7 mouse cellular contexts compared by ENCODE assay signal in the genomic region with DNA sequence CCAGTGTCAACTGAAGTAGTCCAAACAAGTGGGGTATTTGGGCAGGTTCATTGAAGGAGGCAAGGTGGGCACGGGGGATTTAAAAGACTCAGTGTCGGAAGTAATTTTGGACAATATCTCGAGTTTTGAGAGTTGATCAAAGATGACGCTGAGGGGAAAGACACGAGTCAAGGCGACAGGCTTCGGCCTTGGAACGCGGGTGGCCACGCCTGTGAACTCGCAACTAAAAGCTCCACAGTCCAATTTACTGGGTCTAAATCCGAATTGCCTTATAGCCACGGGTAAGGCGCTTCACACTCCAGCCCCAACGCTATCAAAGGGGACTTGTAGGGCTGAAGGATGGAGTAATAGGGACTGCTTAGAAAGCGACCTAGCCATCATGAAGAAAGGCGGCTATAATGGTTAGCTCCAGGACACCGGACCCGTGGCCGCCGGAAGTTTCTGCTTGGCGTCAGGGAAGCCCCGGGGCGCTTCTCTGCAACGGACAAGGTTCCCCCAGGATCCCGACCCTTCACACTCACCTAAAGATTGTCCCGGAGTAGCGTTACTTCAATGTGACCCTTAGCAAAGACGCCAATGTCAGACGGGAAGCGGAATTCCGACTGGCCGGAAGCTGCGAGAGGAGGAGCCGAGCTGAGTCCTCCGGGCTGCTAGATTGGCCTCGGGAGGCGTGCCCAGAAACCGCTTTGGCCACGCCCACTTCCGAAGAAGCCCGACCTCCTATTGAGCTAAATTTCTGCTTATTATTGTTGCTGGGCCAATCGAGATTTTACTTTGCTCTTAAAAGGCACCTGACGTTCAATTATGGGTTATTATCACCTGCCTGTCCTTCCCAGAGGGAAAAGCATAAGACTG. TPM values are rescaled to one million over a fixed set of nuclear protein-coding genes. Genes with fewer than 3 reads are reported as not detected.
DNase-seq lines count a peak whose midpoint lies in the region; ATAC-seq lines count a peak whose summit lies in the region.

A gene (minus strand): TSS at position 622 of the 855 bp plus-strand sequence.

- peaks cover 10% of the 10 kb centered on the region for H3K4me1 ChIP-seq in embryonic facial prominence, embryonic 10.5 days
- peaks cover 9% of the 10 kb centered on the region for H3K4me1 ChIP-seq in limb, embryonic 10.5 days
- H3K4me1 ChIP-seq in midbrain, embryonic 13.5 days (replicated peaks), result peaks cover 18% of the 10 kb centered on the region

- peak; percentile 92 for ATAC-seq in midbrain, embryonic 13.5 days

- H3K4me2 ChIP-seq in midbrain, embryonic 13.5 days (replicated peaks), result peak within 1 kb of the TSS; percentile 96

- 2% methylated on average over 44 of the region's 44 CpGs for WGBS in embryonic facial prominence, embryonic 10.5 days
- WGBS in limb, embryonic 10.5 days, result 3% methylated on average over 44 of the region's 44 CpGs
- WGBS in midbrain, embryonic 13.5 days, result 2% methylated on average over 44 of the region's 44 CpGs

- no peaks in the 10 kb centered on the region for H3K9me3 ChIP-seq in embryonic facial prominence, embryonic 10.5 days
- H3K9me3 ChIP-seq in limb, embryonic 10.5 days (replicated peaks), result no peaks in the 10 kb centered on the region
- no peaks in the 10 kb centered on the region for H3K9me3 ChIP-seq in midbrain, embryonic 13.5 days

- H3K27ac ChIP-seq in embryonic facial prominence, embryonic 10.5 days (replicated peaks), result peak within 1 kb of the TSS; percentile 88
- peak within 1 kb of the TSS; percentile 87 for H3K27ac ChIP-seq in limb, embryonic 10.5 days
- peak within 1 kb of the TSS; percentile 58; the same call in 1 of the 2 replicates for H3K27ac ChIP-seq in midbrain, embryonic 13.5 days

- DNase-seq in adrenal gland, postnatal 14 days, result peak; percentile 93
- DNase-seq in embryonic facial prominence, embryonic 10.5 days (ENCODE audit: low spot score), result peak; percentile 93
- DNase-seq in gonadal fat pad, adult 2 months (ENCODE audit: low read depth), result peak; percentile 50
- peak; percentile 88 for DNase-seq in kidney, adult 11 months
- DNase-seq in limb, embryonic 10.5 days (ENCODE audit: low spot score), result peak; percentile 90
- peak; percentile 84 for DNase-seq in spleen, adult 12 weeks (ENCODE audit: low spot score)

- peaks cover 38% of the 10 kb centered on the region for H3K36me3 ChIP-seq in embryonic facial prominence, embryonic 10.5 days (replicated peaks)
- H3K36me3 ChIP-seq in limb, embryonic 10.5 days, result peaks cover 39% of the 10 kb centered on the region
- H3K36me3 ChIP-seq in midbrain, embryonic 13.5 days, result peaks cover 35% of the 10 kb centered on the region

- H3K4me3 ChIP-seq in embryonic facial prominence, embryonic 10.5 days, result peak within 1 kb of the TSS; percentile 92
- H3K4me3 ChIP-seq in limb, embryonic 10.5 days, result peak within 1 kb of the TSS; percentile 77
- peak within 1 kb of the TSS; percentile 91 for H3K4me3 ChIP-seq in midbrain, embryonic 13.5 days (replicated peaks)

- peaks cover 8% of the 10 kb centered on the region for H3K27me3 ChIP-seq in embryonic facial prominence, embryonic 10.5 days (replicated peaks; ENCODE audit: low read depth, poor library complexity, severe bottlenecking)
- no peaks in the 10 kb centered on the region for H3K27me3 ChIP-seq in limb, embryonic 10.5 days (ENCODE audit: low read depth, poor library complexity, severe bottlenecking)
- H3K27me3 ChIP-seq in midbrain, embryonic 13.5 days, result peaks cover 20% of the 10 kb centered on the region

- H3K9ac ChIP-seq in midbrain, embryonic 13.5 days (replicated peaks), result peak within 1 kb of the TSS; percentile 83

RNA-seq across cellular contexts. Expression of the gene that starts here (rescaled TPM):
- 3,197 and 3,382 TPM in 2 replicates for total RNA-seq in adrenal gland, postnatal 14 days (2021)
- polyA plus RNA-seq in embryonic facial prominence, embryonic 10.5 days (2016; fragmentation: Nextera tagmentation; extraction: Ambion mirVana), result 776 and 799 TPM in 2 replicates
- 518 and 792 TPM in 2 replicates for polyA plus RNA-seq in gonadal fat pad, adult 2 months (2012; rRNA removed)
- 776 and 820 TPM in 2 replicates for polyA plus RNA-seq in limb, embryonic 10.5 days (2016; fragmentation: Nextera tagmentation; extraction: Ambion mirVana)
- polyA plus RNA-seq in midbrain, embryonic 13.5 days (2015; fragmentation: Nextera tagmentation; extraction: Ambion mirVana), result 1,046 and 1,055 TPM in 2 replicates

Comparison
In these comparisons a context has a peak if more than half of its experiments do, and no peak if none do; other contexts are left out.
1. Peak in every context shown above with its lines: DNase-seq, ATAC-seq, H3K4me3 ChIP-seq and H3K27ac ChIP-seq.